Mouse (Mus musculus) gastrocnemius, adult 18-20 months (tissue): Measurements from ENCODE around the gene Aqp2. TPM values are rescaled to one million over a fixed set of nuclear protein-coding genes. Genes with fewer than 3 reads are reported as not detected.

Experiments used
- DNase-seq: peaks from one replicate; pipeline ENCODE4 v3.0.0; 2021; ENCODE audit warnings: low spot score
- total RNA-seq, 2 experiments: library from RNA; stranded (reverse); gene quantifications; 2 replicates each; pipeline ENCODE4 v1.2.3; 2021

Aqp2 gene
- total RNA-seq, 2 experiments from 2014 or later, result not detected

DNA sequence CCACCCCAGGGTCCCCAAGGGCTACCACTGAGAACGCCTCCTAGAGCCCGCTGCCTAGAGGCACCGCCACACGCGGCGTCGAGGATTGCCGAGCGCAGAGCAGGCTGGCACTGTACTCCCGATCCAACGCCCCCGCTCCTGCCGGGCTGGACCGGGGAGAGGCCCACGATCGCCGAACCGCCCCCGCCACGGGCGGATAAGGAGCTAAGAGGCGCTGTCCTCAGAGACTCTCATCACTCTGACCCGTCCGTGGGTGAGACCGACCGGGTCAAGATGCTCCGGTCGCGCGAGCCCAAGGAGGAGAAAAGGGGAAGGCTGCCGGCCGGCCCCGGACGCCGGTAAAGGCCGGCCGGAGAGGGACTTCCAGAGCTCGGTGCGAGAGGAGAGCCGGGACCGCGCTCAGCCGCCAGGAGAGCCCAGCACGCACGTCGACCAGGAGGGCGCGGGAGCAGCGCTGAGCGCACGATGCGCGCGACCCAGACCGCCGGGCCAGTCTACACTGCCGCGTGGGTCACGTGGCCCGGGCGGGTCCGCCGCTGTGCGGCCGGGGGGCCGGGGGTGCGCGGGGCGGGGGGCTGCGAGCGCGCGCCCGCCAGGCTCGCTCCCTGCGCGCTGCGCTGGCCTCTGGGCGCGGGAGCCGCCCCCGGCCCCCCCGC lies 11.7 kb downstream of the Aqp2 start, which contains the start of gene Aqp5:
Gene Aqp5, plus strand, starts transcription at position 354 of the 656 bp plus-strand sequence.
- DNase-seq, result no peak

DNA sequence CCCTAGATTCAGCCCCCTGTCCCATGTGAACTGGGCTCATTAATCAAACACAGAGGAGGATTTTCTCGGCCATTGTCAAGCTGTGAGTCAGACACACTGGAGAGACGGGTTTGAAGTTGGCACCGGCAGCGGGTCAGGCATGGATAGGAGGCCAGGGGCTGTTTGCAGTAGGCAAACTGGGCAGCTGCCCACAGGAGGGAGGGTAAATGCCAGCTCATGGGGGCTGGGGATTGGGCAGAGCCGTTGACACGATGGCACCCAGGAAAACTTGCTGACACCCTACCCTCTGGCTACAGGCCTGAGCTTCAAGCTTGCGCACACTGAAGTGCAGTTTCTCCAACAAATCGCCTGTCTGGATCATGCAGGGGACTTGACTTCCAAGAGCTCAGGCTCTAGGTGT lies 13.3 kb downstream of the Aqp2 start:
- no peak for DNase-seq

DNA sequence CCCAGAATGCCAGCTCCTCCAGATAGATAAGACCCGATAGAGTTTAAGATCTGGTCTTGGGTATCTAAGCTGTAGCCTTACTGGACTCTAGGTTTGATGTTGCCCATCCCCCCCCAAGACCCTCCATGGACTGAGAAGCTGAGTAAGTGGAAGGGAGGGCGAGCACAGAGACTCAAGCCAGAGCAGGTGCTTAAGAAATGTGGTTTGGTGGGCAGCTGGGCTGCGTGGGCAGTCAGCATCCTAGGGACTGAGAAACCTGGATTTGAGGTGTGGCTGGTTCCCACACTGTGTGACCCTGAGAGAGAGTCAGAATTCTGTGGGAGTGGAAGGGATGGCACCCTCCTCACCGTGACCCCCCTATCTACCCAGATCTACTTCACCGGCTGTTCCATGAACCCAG lies 14.0 kb downstream of the Aqp2 start:
- no peak for DNase-seq

DNA sequence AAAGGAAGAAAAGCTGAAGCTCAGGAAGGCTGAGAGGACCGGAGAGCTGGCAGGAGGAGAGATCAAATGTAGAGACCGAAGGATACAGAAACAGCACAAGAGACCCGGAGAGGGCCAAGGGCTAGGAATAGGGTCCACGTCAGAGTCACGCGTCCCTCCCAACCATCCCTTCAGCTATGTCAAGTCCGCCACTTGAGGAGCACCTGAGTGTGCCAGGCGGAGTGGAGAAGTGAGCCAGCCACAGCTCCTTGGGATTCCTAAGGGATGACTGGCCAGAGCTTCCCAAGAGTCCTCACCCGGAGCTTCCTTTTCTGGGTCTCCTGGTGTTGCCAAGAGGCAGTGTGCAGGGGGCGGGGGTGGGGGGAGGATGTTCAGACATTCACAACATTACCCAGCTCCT lies 16.1 kb downstream of the Aqp2 start:
- no peak for DNase-seq

DNA sequence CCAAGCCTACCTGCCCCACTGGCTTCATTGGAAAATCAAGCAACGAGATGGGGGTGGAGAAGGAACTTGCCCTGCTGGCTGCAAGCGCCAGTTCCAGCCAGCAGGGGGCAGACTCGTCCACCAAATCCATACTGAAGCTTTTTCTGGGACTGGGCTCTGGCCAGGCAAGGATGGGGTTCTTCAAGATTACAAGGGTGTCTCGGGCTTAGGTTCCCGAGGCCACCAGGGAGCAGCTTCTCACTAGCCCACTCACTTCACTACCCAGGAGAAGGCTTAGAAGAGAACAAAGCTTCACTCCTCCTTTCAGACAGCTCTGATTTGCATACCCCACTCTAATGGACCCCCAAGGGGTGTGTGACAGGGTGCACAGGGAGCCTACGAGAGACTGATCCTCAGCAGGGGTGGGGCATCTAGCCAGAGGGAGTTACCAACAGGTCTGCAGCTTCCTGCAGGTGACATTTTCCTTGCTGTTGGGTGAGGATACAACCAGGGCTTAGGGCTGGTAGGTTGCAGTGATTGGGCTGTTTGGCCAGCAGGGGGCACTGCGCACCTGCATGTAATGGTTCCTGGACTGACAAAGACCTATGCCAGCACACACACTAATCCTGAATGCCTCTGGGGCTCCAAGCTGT lies 17.3 kb downstream of the Aqp2 start:
- peak; percentile 66 for DNase-seq

DNA sequence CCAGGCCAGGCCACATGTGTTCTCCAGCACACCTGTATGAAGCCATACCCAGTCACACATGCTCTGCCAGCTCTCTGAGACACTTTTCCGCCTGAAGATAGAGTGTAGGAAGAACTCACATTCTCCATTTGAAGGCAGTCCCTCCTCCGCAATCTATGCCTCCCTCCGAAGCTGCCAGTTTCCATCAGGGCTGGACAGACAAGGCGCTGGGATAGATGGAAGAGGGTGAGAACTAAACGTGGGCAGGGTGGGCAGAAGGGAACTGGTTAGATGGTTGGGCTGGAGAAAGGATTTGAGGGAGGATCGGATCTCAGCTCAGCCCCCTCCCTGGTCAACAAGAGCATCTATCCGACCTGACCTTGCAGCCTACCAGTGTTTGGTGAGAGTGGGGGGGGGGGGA lies 18.0 kb downstream of the Aqp2 start:
- no peak for DNase-seq

DNA sequence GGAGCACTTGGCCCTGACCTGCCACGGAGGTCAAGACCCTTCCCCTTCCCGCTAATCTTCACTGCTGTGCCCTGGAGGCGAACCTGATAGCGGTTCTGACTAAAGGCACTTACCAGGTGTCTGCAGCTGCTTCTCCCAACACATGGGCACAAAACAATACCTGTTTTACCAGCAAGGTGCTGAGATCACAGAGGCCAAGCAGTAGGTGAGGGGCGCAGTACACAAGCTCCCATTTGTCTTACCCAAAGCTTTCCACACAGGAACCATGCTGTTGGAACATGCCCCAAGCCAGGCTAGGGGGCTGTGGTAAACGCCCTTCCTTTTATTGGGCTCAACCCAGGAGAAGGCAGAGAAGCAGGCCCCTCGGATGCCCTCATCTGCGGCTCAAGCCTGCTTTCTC lies 18.7 kb downstream of the Aqp2 start:
- no peak for DNase-seq

DNA sequence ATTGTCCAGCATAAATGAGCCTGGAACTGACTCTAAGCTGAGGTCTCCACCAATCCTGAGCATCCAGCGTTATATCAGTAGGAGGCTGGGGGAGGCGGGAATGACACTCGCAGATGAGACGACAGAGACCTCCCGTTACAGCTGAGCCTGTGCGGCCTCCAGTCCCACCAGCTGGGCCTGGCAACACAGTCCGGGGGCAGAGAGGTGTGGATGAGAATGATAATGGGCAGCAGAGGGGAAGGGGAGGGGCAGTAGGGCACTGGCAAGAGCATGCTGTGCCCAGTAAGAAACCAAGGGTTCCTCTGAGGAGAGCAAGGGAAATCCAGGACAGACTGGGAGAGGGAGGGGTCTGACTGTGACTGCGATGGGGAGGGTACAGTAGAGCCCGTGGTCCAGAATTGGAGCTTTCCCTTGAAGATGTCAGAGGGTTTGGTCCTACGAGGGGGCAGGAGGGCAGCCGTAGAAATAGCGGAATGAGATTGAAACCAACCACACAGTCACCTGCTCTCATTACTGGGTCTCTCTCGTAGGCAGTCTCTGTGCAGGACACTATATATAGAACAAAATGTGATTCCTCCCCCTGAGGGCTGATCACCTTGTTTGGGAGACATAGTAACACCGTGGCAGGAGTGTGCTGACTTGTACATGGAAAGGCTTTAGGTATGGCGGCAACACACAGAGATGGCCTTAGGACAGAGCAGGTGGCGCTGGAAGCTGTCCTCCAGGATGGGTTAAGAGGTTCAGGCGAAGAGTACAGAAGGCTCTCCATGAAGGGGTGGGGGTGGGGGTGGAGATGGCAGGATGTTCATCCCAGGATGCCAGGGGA lies 20.6 kb downstream of the Aqp2 start:
- DNase-seq, result no peak

DNA sequence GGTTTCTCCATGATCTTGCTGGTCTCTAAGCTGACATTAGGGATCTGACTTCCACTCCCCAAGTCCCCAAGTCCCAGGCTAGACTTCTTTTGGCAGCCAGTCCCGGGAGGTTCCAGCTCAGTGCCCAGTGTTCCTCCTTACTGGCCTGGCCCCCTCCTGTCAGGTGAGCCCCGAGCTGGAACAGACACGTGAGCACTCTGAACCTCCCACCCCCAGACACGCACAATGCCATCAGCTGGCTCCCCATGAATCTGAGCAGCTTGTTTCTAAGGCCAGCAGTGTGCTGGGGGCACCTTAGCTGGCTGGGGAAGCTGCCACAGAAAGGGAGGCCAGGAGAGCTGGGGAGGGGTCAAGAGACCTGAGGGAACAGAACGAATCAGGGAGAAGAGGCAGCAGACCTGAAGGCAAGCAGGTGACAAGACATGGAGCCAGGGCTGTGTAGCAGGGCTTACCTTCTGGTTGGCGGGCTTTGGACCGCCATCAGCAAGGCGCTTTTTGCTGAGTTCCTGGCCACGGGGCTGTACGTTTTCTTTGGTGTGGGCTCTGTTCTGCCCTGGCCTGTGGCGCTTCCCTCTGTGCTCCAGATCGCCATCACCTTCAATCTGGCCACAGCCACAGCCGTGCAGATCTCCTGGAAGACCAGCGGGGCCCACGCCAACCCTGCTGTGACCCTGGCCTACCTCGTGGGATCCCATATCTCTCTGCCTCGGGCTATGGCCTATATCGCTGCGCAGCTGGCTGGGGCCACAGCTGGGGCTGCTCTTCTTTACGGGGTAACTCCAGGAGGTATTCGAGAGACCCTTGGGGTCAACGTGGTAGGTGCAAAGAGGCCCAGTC lies 22.3 kb downstream of the Aqp2 start, which contains the start of gene Aqp6:
Gene Aqp6, plus strand, starts transcription at position 415 of the 837 bp plus-strand sequence.
- DNase-seq, result no peak

DNA sequence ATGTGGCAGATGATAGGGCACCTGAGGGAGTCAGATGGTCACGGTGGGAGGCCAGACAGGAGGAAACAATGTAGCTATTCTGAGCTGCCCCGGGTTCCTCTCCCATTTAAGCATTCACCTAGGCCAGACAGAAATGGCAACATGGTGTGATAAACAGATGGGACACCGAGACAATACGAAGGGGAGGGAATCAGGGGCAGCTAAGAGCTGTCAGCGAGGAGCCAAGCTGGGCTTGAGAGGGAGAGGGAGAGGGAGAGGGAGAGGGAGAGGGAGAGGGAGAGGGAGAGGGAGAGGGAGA lies 22.9 kb downstream of the Aqp2 start:
- DNase-seq, result no peak

DNA sequence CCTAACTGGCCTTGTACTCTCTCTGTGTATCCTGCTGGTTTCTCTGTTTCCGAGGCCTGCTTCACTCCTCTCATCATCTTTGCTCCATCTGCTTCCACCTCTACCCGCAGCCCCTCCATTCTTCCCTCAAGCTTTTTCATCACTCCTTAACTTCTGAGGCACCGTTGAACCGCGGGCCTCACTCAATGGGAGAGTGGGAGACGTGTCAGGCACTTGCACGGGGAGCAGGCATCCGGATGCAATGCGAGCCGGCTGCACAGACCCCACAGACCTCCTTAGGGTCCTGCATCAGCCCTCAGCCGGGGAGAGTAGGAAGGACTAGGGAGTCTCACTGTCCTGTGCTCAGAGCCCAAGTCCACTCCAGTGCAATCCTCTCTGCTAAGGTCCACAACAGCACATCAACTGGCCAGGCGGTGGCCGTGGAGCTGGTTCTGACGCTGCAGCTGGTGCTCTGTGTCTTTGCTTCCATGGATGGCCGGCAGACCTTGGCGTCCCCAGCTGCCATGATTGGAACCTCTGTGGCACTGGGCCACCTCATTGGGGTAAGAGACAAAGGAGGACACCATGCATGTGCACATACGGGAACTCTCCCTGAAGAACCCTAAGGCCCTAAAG lies 23.5 kb downstream of the Aqp2 start:
- DNase-seq, result no peak

DNA sequence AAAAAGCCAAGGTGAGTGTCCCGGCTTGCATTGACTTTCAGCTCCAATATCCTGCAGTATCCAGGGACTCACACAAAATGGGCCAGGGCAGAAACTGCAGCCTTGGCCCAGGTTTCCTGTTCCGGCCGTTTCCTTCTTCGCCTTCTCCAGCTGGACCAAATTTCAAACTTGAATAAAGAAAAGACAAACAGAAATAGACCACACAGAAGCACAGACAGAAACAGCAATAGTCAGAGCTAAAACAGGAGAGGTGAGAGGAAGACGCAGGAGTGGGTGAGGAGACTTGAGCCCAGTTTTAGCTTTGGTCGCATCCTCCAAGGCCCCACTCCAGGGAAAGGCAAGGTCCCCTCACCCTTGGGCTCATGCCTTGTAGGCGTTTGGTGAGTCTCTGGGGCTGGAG lies 24.4 kb downstream of the Aqp2 start:
- DNase-seq, result no peak

DNA sequence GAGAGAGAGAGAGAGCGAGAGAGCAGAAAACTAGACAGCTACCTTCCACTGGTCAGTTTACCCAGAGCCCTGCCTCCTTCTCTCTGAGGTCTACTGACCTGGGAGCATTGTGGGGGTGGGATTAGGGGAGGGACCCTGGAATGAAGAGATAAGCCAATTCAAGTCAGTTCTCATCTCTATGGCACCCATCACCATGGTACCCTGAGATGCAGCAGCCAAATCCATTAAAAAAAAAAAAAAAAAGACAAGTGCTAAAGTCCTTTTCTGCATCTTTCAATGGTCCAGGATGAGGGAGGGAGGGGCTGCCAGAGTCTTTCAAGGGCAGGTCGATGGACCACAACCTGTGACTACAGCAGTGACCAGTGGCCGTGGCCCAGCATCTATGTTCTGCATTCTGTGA lies 26.7 kb downstream of the Aqp2 start:
- no peak for DNase-seq

DNA sequence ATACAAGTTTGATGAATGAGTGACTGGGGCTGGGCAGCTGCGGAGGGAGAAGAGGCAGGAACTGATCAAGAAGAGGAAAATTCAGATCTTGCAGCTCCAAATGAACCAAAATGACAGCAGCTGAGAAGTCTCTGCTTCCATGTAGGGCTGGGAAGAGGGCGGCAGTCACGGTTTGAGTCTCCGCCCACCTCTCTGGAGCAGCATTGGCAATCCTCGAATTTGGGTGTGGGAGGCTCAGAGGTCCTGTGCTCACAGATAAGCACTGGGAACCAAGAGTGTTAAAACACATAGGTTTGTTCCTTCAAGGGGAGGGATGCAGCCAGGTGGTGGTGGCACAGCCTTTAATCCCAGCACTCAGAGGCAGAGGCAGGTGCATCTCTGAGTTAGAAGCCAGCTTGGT lies 27.7 kb downstream of the Aqp2 start:
- no peak for DNase-seq

DNA sequence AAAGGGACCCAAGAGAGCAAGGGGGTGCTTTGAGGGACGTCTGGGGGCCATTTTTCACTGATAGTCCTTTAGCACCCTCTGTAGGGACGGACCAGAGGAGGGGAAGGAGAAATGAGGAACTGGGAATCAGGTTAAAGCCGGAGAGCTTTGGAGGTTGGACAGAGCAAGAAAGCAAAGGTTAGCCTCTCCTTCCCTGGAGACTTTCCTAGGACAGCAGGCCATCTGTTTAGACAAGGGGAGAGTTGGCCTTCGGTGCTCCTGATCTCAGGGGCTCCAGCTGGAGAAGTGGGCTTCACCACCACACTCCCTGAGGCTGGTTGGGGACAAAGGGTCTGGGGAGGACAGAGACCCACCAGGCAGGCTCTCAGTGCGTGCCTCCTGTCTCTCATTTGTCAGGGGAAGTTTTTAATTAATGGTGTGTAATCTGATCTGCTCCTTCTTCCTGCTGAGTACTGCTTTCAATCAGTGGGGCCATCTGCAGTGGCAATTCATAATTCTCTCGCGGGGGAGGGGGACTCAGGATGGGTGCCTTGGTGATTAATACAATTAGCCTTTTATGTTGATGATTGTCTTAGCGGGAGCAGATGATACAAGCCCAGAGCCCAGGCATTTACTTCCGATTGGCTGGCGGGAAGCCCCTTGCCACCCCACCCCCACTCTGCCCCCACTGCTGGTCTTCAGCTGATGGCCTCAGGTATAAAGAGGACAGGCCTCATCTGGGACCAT lies 28.7 kb downstream of the Aqp2 start:
- no peak for DNase-seq

DNA sequence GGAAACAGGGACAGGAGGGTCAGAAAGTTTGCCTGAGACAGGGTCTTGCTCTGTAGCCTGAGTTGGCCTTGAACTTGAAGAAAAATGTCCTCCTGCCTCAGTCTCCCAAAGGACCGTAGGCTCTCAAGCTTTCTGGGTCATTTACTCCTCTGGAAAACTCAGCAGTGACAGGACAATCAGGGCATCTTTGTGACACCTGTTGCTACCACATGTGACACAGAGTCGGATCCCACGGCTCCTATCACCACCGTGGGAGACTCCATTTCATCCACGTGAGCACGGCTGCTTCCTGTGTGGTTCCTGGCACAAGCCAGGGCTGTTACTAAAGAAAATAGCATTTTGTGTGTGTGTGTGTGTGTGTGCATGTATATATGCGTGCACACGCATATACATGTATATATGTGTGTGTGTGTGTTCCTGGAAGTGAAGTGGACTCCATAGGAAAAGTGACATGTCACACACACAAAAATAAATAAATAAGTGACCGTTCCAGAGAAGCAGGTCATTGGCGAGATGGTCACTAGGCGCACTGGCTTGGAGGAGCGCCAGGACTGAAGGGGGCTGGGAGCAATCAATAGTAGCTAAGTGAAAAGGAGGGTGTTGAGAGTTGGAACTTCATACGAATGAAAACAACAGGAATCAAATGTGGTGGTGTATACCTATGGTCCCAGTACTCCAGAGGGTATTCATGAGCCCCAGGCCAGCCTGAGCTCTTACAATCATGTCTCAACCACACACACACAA lies 29.7 kb downstream of the Aqp2 start:
- DNase-seq, result no peak

DNA sequence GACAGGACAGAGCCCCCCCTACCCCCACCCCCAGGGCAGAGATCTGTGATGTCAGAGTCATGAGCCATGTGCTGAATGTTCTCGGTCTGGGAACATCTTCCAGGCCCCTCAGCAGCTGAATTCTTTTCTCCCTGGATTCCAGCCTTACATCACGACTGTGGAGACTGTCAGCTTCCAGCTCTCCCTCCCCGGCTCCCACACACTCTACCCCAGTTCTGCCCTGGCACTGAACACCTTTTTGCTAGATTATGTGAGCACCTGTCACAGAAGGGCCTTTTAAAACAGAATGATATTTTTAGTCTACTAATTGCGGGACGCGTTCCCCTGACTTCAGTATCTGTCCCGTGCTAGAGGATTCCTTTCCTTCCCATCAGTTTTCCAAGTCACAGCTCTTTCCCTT lies 32.7 kb downstream of the Aqp2 start:
- DNase-seq, result no peak

DNA sequence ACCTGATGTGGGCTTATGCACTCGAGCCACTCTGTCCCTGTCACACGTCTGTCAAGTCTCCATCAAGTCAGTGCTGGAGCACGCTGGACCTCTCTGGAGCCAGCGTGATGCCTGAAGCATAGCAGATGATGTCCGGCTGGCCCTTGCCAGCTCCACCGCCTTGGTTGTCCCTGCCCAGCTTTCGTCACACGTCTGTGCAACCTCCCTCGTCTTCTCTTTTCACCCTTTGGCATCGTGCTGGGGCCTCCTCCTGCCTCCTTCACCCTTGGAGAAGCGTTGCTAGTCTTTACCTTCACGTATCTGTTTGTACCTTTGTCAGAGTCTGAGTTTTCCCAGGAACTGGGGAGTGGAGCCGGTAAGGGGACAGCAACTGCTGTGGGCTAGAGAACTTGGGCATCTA lies 35.4 kb downstream of the Aqp2 start:
- no peak for DNase-seq

DNA sequence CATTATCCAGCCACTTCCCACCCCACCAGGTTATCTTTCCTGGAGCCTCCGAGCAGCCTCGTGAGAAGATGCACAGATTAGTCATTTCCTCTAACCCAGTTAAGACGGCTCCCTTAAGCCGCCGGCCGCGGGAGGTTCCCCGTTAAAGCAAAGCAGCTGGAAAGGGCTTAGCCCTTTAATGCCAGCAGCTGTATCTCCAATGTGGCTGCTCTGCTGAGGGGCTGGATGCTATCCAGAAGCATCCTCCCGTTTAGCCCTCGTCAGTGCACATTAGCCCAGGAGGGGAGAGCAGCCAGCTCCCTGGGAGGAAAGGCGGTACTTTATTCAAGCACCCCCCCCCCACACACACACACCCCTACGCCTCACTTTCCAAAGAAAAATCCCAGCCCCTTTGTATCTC lies 35.9 kb downstream of the Aqp2 start:
- no peak for DNase-seq

DNA sequence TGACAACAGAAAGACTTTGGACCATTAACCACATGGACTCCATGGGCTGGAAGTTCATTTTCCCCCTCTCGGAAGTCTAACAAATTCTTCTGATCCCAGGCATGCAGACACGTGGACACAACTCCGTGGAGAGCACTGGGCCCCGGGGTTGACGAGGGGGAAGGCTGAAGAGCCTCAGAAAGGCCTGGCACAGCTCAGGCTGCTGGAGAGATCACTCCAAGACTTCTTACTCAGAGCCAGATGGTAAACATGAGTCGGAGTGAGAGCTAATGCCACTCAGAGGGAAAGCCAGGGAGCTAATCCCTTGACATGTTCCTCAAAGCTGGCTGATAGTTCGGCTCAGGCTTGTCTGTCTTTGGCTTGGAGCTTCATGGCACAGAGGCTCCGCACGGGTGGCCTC lies 36.4 kb downstream of the Aqp2 start:
- no peak for DNase-seq
